Mouse (Mus musculus) E14TG2a.4 (cell line): ENCODE data around the gene Ube2e2.

ENCODE experiments used
- CTCF ChIP-seq: conservative IDR thresholded peaks from 2 replicates; pipeline ENCODE4 v1.5.1; 2014; ENCODE audit warnings: low read length
- POU5F1 ChIP-seq: IDR thresholded peaks from 2 replicates; pipeline ENCODE4 v1.6.1; 2014; ENCODE audit warnings: low read length, borderline replicate concordance

GRCm38 (mm10) chr14:18665267-18666024 lies 228.6 kb downstream of the Ube2e2 start:
- TF ChIP-seq CTCF, result no peak
- no peak for TF ChIP-seq POU5F1
